Mouse (Mus musculus) lung, postnatal 0 days (tissue): Measurements from ENCODE around the gene Orm2. TPM values are rescaled to one million over a fixed set of nuclear protein-coding genes. Genes with fewer than 3 reads are reported as not detected.

ENCODE experiments used
- ATAC-seq: fragments of 200-750 bp; cut with Nextera tagmentation; 2 replicates; pipeline ENCODE4 v1.8.0; 2017; ENCODE audit warnings: moderate library complexity
- DNase-seq: peaks from one replicate; pipeline ENCODE4 v3.0.0-alpha.2; 2016; ENCODE audit warnings: low spot score
- H3K27ac ChIP-seq: fragments of 300-500 bp; sonication (generic); 2 replicates; pipeline ENCODE4 v1.5.1; 2014; ENCODE audit warnings: antibody characterized with exemption, mild to moderate bottlenecking, low read length, mixed read lengths
- H3K27me3 ChIP-seq: fragments of 300-500 bp; sonication (generic); replicated peaks from 2 replicates; pipeline ENCODE4 v1.6.1; 2014; ENCODE audit warnings: low read length, mixed read lengths; ENCODE audit not compliant: insufficient read depth
- H3K36me3 ChIP-seq: fragments of 300-500 bp; sonication (generic); 2 replicates; pipeline ENCODE4 v1.6.1; 2014; ENCODE audit warnings: low read length, mixed read lengths; ENCODE audit not compliant: insufficient read depth
- H3K4me1 ChIP-seq: fragments of 300-500 bp; sonication (generic); 2 replicates; pipeline ENCODE4 v1.6.1; 2014; ENCODE audit warnings: antibody characterized with exemption, low read depth, low read length, mixed read lengths; ENCODE audit not compliant: insufficient read depth
- H3K4me2 ChIP-seq: fragments of 300-500 bp; sonication (generic); replicated peaks from 2 replicates; pipeline ENCODE4 v1.6.1; 2014; ENCODE audit warnings: low read depth, mild to moderate bottlenecking, low read length, moderate library complexity, mixed read lengths
- H3K4me3 ChIP-seq: fragments of 300-500 bp; sonication (generic); 2 replicates; pipeline ENCODE4 v1.5.1; 2014; ENCODE audit warnings: low read depth, low read length
- H3K9ac ChIP-seq: fragments of 300-500 bp; sonication (generic); replicated peaks from 2 replicates; pipeline ENCODE4 v1.6.1; 2014; ENCODE audit warnings: low read depth, mild to moderate bottlenecking
- H3K9me3 ChIP-seq: fragments of 300-500 bp; sonication (generic); 2 replicates; pipeline ENCODE4 v1.6.1; 2016; ENCODE audit warnings: low read length, mixed read lengths
- CTCF ChIP-seq: IDR thresholded peaks from 2 replicates; pipeline ENCODE4 v1.5.1; 2016; ENCODE audit warnings: antibody characterized with exemption, mild to moderate bottlenecking
- EP300 ChIP-seq: IDR thresholded peaks from 2 replicates; pipeline ENCODE4 v1.6.1; 2016; ENCODE audit warnings: antibody characterized with exemption, mild to moderate bottlenecking, control low read depth
- WGBS: fragments of 180-500 bp; shearing (Covaris S2); extraction: QIAGEN DNeasy Blood & Tissue Kit; methylation state at CpG from one replicate; pipeline ENCODE4 v1.1.7; 2014; 5-methylcytosine and 5-hydroxymethylcytosine counted together
- polyA plus RNA-seq: library from polyadenylated mRNA; unstranded; fragments of >200 nt; fragmentation: Nextera tagmentation; extraction: Ambion mirVana; gene quantifications from 2 replicates; pipeline ENCODE4 v1.2.1, GENCODE M21; 2015

Orm2 gene
- polyA plus RNA-seq, 1 experiment from 2014 or later: 0.21 TPM

DNA sequence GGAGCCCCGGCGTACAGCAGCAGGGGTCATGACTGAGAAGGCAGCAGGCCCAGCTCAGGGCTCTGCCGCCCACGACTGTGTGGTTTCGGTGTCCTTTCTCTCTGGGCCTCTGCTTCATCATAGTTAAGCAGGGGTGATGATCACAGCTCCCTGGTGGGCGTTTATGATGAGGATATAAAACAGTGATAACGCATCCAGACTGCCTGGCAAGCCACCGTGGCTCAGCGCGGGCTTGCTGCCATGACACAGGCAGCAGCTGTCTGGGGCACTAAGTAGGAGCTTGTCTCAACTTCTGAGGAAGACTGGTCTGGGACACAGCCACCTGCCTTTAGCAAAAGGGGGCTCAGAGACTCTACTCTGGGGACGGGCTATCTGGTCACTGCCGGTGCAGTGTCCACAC is 21.2 kb downstream of the Orm2 start:
- Histone ChIP-seq H3K4me2 (no peak overlapping the region), H3K4me3 (no peak overlapping the region), H3K36me3 (peaks cover 39% of the 10 kb centered on the region), H3K27ac (no peak overlapping the region), H3K27me3 (no peaks in the 10 kb centered on the region), H3K9me3 (no peaks in the 10 kb centered on the region), H3K4me1 (no peaks in the 10 kb centered on the region), H3K9ac (no peak overlapping the region)
- no peak for TF ChIP-seq CTCF
- TF ChIP-seq EP300: no peak
- DNase-seq (no peak), ATAC-seq (no peak)
- WGBS: 88% methylated on average over 12 of the region's 12 CpGs

DNA sequence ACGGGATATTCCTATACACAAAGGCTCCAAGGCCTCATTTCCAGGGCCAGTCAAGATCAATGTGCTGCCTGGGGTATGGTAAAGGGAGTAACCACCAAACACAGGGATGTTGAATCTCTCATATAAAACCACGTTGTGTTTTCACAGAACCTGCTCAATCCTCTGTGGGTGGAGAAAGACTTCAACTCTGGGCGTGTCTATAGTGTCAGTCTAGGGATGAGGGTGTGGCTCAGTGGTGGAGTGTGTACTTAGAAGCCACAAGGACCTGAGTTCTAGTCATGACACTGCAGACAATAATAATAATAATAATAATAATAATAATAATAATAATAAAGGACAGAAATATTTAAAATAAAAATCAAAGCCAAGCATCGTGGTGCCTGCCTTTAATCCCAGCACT is 22.0 kb downstream of the Orm2 start:
- 83% methylated on average over 4 of the region's 4 CpGs for WGBS

DNA sequence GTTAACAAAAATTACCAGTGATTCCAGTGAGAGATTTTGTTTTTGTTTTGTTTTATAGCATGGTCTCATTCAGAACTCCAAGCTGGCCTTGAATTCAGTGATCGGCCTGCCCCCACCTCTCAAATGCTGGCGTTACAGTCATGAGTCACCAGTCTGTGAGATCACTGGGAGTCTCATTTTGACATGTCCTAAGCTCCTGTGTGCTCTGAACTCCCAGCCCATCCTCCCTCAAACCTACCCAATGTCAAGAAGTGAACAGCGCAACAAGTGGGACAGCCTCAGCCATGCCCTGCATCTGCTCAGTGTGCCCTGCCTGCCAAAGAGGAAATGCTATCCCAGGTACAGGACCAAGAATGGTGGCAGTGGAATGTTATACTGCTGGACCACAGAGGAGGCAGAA is 23.0 kb downstream of the Orm2 start:
- Histone ChIP-seq H3K36me3 (peaks cover 25% of the 10 kb centered on the region), H3K4me1 (no peaks in the 10 kb centered on the region), H3K4me3 (no peak overlapping the region), H3K27me3 (no peaks in the 10 kb centered on the region), H3K9ac (no peak overlapping the region), H3K9me3 (no peaks in the 10 kb centered on the region), H3K4me2 (no peak overlapping the region), H3K27ac (no peak overlapping the region)
- no peak for TF ChIP-seq EP300
- no peak for TF ChIP-seq CTCF
- WGBS: 81% methylated on average over 3 of the region's 3 CpGs
- no peak for DNase-seq
- ATAC-seq: no peak

More for the DNA sequence above, 22.0 kb downstream of the Orm2 start:
- TF ChIP-seq CTCF (no peak), EP300 (no peak)
- Histone ChIP-seq H3K4me2 (no peak overlapping the region), H3K4me3 (no peak overlapping the region), H3K9me3 (no peaks in the 10 kb centered on the region), H3K4me1 (no peaks in the 10 kb centered on the region), H3K36me3 (peaks cover 34% of the 10 kb centered on the region), H3K27me3 (no peaks in the 10 kb centered on the region), H3K27ac (no peak overlapping the region), H3K9ac (no peak overlapping the region)
- ATAC-seq (no peak), DNase-seq (no peak)

DNA sequence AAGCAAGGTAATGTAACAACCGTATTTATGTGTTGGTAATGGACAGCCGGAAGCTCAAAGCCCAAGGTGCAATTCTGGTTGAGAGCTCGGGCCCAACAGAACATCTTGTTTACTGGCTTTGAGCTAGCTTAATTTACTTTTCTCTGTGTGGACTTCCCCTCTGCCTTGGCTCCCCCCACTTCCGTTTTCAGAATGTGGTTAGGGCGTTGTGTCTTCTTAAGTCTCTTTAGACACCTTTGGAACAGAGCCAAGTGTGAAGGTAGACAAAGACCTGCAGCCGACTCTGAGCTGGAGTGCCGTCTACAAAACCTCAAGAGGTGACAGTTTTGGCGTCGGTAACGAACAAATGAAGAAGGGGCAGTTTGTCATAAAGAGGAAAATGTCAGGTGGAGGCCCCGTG is 23.5 kb downstream of the Orm2 start:
- ATAC-seq (peak; percentile 30; the same call in 1 of the 2 replicates), DNase-seq (peak; percentile 68)
- Histone ChIP-seq H3K36me3 (peaks cover 23% of the 10 kb centered on the region), H3K27ac (no peak overlapping the region), H3K9ac (no peak overlapping the region), H3K4me2 (no peak overlapping the region), H3K9me3 (no peaks in the 10 kb centered on the region), H3K4me1 (no peaks in the 10 kb centered on the region), H3K4me3 (no peak overlapping the region), H3K27me3 (no peaks in the 10 kb centered on the region)
- TF ChIP-seq CTCF (no peak), EP300 (no peak)
- WGBS: 43% methylated on average over 11 of the region's 11 CpGs

DNA sequence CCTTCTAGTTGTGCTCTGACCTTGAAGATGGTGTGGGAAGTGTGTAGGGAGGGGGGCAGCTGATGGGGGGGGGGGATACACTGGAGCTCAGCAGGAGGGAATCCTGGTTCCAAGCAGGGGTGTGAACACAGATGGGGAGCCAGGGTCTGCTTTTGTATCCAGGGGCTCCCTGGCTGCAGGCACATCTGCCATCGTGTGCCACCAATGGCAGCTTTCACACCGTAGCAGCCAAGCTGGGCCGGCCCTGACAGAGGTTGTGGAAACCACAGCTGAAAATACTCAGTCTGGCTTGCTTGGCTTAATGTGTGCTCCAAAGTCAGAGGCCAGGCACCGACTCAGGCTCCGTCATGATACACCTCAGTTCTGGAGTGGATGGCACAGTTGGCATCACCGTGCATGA is 25.8 kb downstream of the Orm2 start:
- ATAC-seq (no peak), DNase-seq (no peak)
- no peak overlapping the region for H3K9ac ChIP-seq
- H3K4me2 ChIP-seq: no peak overlapping the region
- no peaks in the 10 kb centered on the region for H3K9me3 ChIP-seq
- peaks cover 6% of the 10 kb centered on the region; the same call in 1 of the 2 replicates for H3K36me3 ChIP-seq
- WGBS: 86% methylated on average over 6 of the region's 6 CpGs
- peaks cover 5% of the 10 kb centered on the region; the same call in 1 of the 2 replicates for H3K4me1 ChIP-seq
- no peaks in the 10 kb centered on the region for H3K27me3 ChIP-seq
- no peak overlapping the region for H3K4me3 ChIP-seq
- no peak for TF ChIP-seq CTCF
- TF ChIP-seq EP300: no peak
- H3K27ac ChIP-seq: no peak overlapping the region

DNA sequence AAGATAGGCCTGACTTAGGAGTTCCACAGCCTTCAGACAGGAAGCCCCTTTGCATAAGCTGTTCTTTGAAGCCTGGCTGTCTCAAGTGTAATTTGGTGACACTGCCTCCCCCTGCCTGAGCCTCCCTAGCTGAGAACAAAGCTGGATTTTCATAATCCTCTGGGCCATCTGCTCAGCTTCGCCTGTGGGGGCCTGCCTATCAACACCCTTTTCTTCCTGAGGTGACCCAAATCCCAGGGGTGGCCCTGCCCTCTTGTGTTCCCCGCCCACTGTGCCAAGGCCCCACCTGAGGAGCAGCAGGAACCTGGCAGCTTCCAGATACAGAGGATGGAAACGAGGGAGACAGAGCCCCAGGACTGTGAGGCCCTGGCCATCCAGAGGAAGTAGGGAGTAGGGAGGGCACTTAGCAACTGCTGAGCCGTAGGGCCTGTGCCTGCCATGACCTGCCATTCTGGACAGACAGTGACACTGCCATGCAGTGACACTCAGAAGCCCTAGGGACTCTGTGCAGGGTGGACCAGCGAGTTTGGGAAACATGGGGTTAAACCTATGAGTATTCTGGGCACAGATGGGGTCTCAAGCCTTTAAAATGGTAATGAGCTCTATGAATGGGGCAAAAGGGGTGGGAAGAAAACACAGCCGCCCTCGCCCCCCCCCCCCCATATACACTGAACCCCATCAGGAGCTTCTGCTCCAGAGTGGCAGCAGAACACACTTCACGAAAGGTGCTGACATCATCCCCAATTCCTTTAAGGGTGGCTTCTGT is 27.1 kb downstream of the Orm2 start:
- WGBS: 72% methylated on average over 8 of the region's 8 CpGs
- no peak for ATAC-seq
- Histone ChIP-seq H3K9ac (no peak overlapping the region), H3K27ac (no peak overlapping the region), H3K4me2 (no peak overlapping the region), H3K4me3 (no peak overlapping the region), H3K36me3 (peaks cover 3% of the 10 kb centered on the region), H3K9me3 (no peaks in the 10 kb centered on the region), H3K4me1 (peaks cover 5% of the 10 kb centered on the region; the same call in 1 of the 2 replicates), H3K27me3 (no peaks in the 10 kb centered on the region)
- TF ChIP-seq EP300: no peak
- TF ChIP-seq CTCF: no peak
- DNase-seq: no peak
